14 mouse cellular contexts compared by ENCODE assay signal in the genomic region with DNA sequence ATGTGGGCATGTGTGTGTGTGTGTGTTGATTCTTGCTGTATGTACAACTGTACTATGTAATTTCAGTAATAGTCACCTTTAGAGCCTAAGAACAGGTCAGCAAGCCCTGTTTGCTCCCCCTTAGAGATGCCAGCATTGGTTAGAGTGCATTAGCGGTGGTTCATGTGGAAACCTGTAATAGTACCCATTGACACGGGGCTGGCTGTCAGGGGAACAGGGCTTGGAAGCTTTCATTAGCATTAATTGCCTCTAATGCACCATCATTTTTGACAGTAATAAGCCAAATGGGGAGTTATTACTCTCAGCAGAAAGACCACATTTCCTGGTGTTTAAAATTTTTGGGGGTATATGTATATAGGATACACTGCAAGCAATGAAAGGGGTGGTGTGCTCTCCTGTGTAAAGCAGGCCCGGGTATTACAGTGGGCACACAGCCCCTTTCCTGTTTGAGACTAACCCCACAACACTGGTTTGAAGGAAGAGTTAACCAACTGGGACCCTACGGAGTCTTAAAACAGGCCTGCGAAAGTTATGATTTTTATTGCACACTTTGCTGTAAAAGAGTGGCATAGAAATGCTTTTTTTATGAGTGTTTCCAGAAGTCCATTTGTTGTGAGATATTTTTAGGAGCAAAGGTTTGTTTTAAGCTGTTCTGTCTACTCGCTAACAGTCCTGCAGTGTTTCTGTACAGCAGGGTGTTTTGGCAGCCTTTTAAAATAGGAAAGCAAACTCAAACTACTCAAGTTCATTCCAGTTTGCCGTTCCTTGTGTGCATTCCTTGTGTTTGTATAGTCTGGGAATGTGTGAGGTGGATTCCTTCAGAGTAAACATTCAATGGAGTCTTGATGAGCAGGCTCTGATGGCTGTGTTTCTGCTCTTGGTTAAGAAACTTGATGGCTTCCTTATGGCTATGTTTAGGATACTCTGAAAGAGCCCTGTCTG. TPM values are rescaled to one million over a fixed set of nuclear protein-coding genes. Genes with fewer than 3 reads are reported as not detected.
DNase-seq lines count a peak whose midpoint lies in the region; ATAC-seq and TF ChIP-seq lines count a peak whose summit lies in the region.
"Had no signal": no experiment of that assay in that cellular context is flagged by ENCODE, and none has a peak within 500 bp of the region (broad histone marks: within the 10 kb centered on the region; RNA-seq: fewer than 3 reads in every experiment).

No protein-coding gene starts in this region.

- H3K9me3 ChIP-seq in kidney, postnatal 0 days (replicated peaks; ENCODE audit: low read length): no peaks in the 10 kb centered on the region
- H3K9me3 ChIP-seq in embryonic facial prominence, embryonic 13.5 days: no peaks in the 10 kb centered on the region
- no peaks in the 10 kb centered on the region for H3K9me3 ChIP-seq in forebrain, embryonic 14.5 days (replicated peaks; ENCODE audit: control insufficient read depth, low read length)
- H3K9me3 ChIP-seq: heart, embryonic 12.5 days had no signal

- ATAC-seq in kidney, postnatal 0 days (replicated peaks; ENCODE audit: low FRiP score, low read depth): no peak
- no peak for ATAC-seq in embryonic facial prominence, embryonic 13.5 days (ENCODE audit: insufficient number of reproducible peaks, insufficient read depth, low FRiP score, low TSS enrichment, low read depth)
- no peak for ATAC-seq in forebrain, embryonic 14.5 days

- H3K36me3 ChIP-seq in kidney, postnatal 0 days (ENCODE audit: insufficient read depth, low read length): peaks cover 47% of the 10 kb centered on the region; the same call in 1 of the 2 replicates
- peaks cover 79% of the 10 kb centered on the region for H3K36me3 ChIP-seq in embryonic facial prominence, embryonic 13.5 days
- peaks cover 80% of the 10 kb centered on the region for H3K36me3 ChIP-seq in forebrain, embryonic 14.5 days (ENCODE audit: control insufficient read depth, insufficient read depth, low read length)

- no peak overlapping the region for H3K27ac ChIP-seq in kidney, postnatal 0 days
- H3K27ac ChIP-seq in embryonic facial prominence, embryonic 13.5 days: peak overlapping the region; percentile 57
- H3K27ac ChIP-seq in forebrain, embryonic 14.5 days (ENCODE audit: low read depth, low read length): peak overlapping the region; percentile 30; the same call in 1 of the 2 replicates
- no peak overlapping the region for H3K27ac ChIP-seq in cerebellum, adult 2 months (ENCODE audit: insufficient read depth, low read length)

- TF ChIP-seq POLR2A in cerebellum, adult 2 months (IDR thresholded peaks at IDR 0.05; ENCODE audit: borderline replicate concordance, insufficient read depth, low read length): no peak

- no peak overlapping the region for H3K4me3 ChIP-seq in kidney, postnatal 0 days (replicated peaks; ENCODE audit: low read depth, low read length)
- no peak overlapping the region for H3K4me3 ChIP-seq in embryonic facial prominence, embryonic 13.5 days
- no peak overlapping the region for H3K4me3 ChIP-seq in forebrain, embryonic 14.5 days (ENCODE audit: low read depth, low read length)
- H3K4me3 ChIP-seq in cerebellum, adult 2 months (replicated peaks; ENCODE audit: insufficient read depth, low read depth, low read length): no peak overlapping the region
- H3K4me3 ChIP-seq: heart, embryonic 12.5 days had no signal

- H3K4me2 ChIP-seq in kidney, postnatal 0 days (ENCODE audit: low read length): no peak overlapping the region
- no peak overlapping the region for H3K4me2 ChIP-seq in embryonic facial prominence, embryonic 13.5 days
- H3K4me2 ChIP-seq in forebrain, embryonic 14.5 days (ENCODE audit: low read length): no peak overlapping the region
- H3K4me2 ChIP-seq: heart, embryonic 12.5 days had no signal

- DNase-seq in kidney, postnatal 0 days (ENCODE audit: low spot score): peak; percentile 14
- DNase-seq in kidney, postnatal 4 days: no peak
- peak; percentile 43 for DNase-seq in forebrain, embryonic 14.5 days (ENCODE audit: low spot score)
- DNase-seq in lung, postnatal 25 days (ENCODE audit: low spot score): peak; percentile 47
- no peak for DNase-seq in cerebellum, adult 2 months
- DNase-seq in gastrocnemius, postnatal 25 days: no peak
- DNase-seq: adrenal gland, postnatal 36 days; cerebellum, adult 18-20 months; kidney, adult 2 months; layer of hippocampus, adult 9-11 months had no signal

- WGBS in kidney, postnatal 0 days: 71% methylated on average over 7 of the region's 7 CpGs
- WGBS in embryonic facial prominence, embryonic 13.5 days: 71% methylated on average over 7 of the region's 7 CpGs
- 79% methylated on average over 7 of the region's 7 CpGs for WGBS in forebrain, embryonic 14.5 days
- WGBS in cerebellum, adult 2 months: 83% methylated on average over 7 of the region's 7 CpGs

- no peaks in the 10 kb centered on the region for H3K4me1 ChIP-seq in kidney, postnatal 0 days (replicated peaks; ENCODE audit: insufficient read depth, low read length)
- H3K4me1 ChIP-seq in embryonic facial prominence, embryonic 13.5 days: no peaks in the 10 kb centered on the region
- H3K4me1 ChIP-seq in forebrain, embryonic 14.5 days (ENCODE audit: control insufficient read depth, insufficient read depth, low read length): peaks cover 5% of the 10 kb centered on the region; the same call in 1 of the 2 replicates
- no peaks in the 10 kb centered on the region for H3K4me1 ChIP-seq in cerebellum, adult 2 months (ENCODE audit: control insufficient read depth, insufficient read depth, low read length)

- H3K9ac ChIP-seq in kidney, postnatal 0 days (ENCODE audit: low read depth, low read length): no peak overlapping the region
- no peak overlapping the region for H3K9ac ChIP-seq in embryonic facial prominence, embryonic 13.5 days
- no peak overlapping the region for H3K9ac ChIP-seq in forebrain, embryonic 14.5 days (ENCODE audit: low read length)
- H3K9ac ChIP-seq: heart, embryonic 12.5 days had no signal

- no peak for TF ChIP-seq CTCF in kidney, postnatal 0 days (IDR thresholded peaks at IDR 0.05; ENCODE audit: low read depth)
- TF ChIP-seq CTCF in cerebellum, adult 2 months (IDR thresholded peaks at IDR 0.05; ENCODE audit: borderline replicate concordance, insufficient read depth, low read depth, low read length): no peak

- H3K27me3 ChIP-seq in kidney, postnatal 0 days (ENCODE audit: insufficient read depth, low read length): no peaks in the 10 kb centered on the region
- no peaks in the 10 kb centered on the region for H3K27me3 ChIP-seq in embryonic facial prominence, embryonic 13.5 days
- no peaks in the 10 kb centered on the region for H3K27me3 ChIP-seq in forebrain, embryonic 14.5 days (replicated peaks; ENCODE audit: control insufficient read depth, insufficient read depth, low read length)
- H3K27me3 ChIP-seq in cerebellum, adult 2 months (ENCODE audit: control insufficient read depth, insufficient read depth, low read length): no peaks in the 10 kb centered on the region
- H3K27me3 ChIP-seq: heart, embryonic 12.5 days had no signal

RNA-seq across cellular contexts. Expression of a gene that starts 27.0 kb away (rescaled TPM):
- polyA plus RNA-seq in kidney, postnatal 0 days (2015; fragmentation: Nextera tagmentation; extraction: Ambion mirVana): 0.29 and 0.33 TPM in 2 replicates
- polyA plus RNA-seq in embryonic facial prominence, embryonic 13.5 days (2015; fragmentation: Nextera tagmentation; extraction: Ambion mirVana): 0.47 and 0.69 TPM in 2 replicates
- polyA plus RNA-seq in forebrain, embryonic 14.5 days (2014; fragmentation: Nextera tagmentation; extraction: Ambion mirVana): 0.13 and 0.37 TPM in 2 replicates
- 1.1 and 1.3 TPM in 2 replicates for polyA plus RNA-seq in cerebellum, adult 2 months (2012; rRNA removed)
- 1 to 10 TPM in 1 of 2 experiments, under 1 TPM in 1; 0.48 to 1.2 TPM for total RNA-seq in gastrocnemius, postnatal 25 days (2021)

RNA-seq across cellular contexts. Expression of a gene that starts 27.5 kb away (rescaled TPM):
- polyA plus RNA-seq in kidney, postnatal 0 days (2015; fragmentation: Nextera tagmentation; extraction: Ambion mirVana): 197 and 228 TPM in 2 replicates
- 275 and 283 TPM in 2 replicates for polyA plus RNA-seq in embryonic facial prominence, embryonic 13.5 days (2015; fragmentation: Nextera tagmentation; extraction: Ambion mirVana)
- 163 and 183 TPM in 2 replicates for polyA plus RNA-seq in forebrain, embryonic 14.5 days (2014; fragmentation: Nextera tagmentation; extraction: Ambion mirVana)
- 143 and 152 TPM in 2 replicates for polyA plus RNA-seq in cerebellum, adult 2 months (2012; rRNA removed)
- total RNA-seq in gastrocnemius, postnatal 25 days (2021): 10 to 100 TPM; 70.0 to 79.6 TPM

RNA-seq across cellular contexts. Expression of a gene that starts 40.9 kb away (rescaled TPM):
- not detected in 2 replicates for polyA plus RNA-seq in kidney, postnatal 0 days (2015; fragmentation: Nextera tagmentation; extraction: Ambion mirVana)
- 1.3 TPM in 1 of 2 replicates, not detected in the other for polyA plus RNA-seq in embryonic facial prominence, embryonic 13.5 days (2015; fragmentation: Nextera tagmentation; extraction: Ambion mirVana)
- polyA plus RNA-seq in forebrain, embryonic 14.5 days (2014; fragmentation: Nextera tagmentation; extraction: Ambion mirVana): 1.1 and 2.5 TPM in 2 replicates
- 0.28 TPM in 1 of 2 replicates, not detected in the other for polyA plus RNA-seq in cerebellum, adult 2 months (2012; rRNA removed)
- not detected for total RNA-seq in gastrocnemius, postnatal 25 days (2021)
- total RNA-seq: adrenal gland, postnatal 36 days; gastrocnemius, adult 18-20 months had no signal
- polyA plus RNA-seq: heart, embryonic 12.5 days; kidney, adult 2 months; liver, embryonic 16.5 days had no signal

Comparison
In these comparisons a context has a peak if more than half of its experiments do, and no peak if none do; other contexts are left out.
1. DNase-seq: peak in kidney, postnatal 0 days (single experiment), forebrain, embryonic 14.5 days (single experiment) and lung, postnatal 25 days (single experiment); none in kidney, postnatal 4 days (0 of 2), cerebellum, adult 2 months (0 of 2) and gastrocnemius, postnatal 25 days (single experiment).
2. H3K27ac ChIP-seq: peak in embryonic facial prominence, embryonic 13.5 days (single experiment) and forebrain, embryonic 14.5 days (single experiment); none in kidney, postnatal 0 days (single experiment) and cerebellum, adult 2 months (single experiment).